In the genomic region with DNA sequence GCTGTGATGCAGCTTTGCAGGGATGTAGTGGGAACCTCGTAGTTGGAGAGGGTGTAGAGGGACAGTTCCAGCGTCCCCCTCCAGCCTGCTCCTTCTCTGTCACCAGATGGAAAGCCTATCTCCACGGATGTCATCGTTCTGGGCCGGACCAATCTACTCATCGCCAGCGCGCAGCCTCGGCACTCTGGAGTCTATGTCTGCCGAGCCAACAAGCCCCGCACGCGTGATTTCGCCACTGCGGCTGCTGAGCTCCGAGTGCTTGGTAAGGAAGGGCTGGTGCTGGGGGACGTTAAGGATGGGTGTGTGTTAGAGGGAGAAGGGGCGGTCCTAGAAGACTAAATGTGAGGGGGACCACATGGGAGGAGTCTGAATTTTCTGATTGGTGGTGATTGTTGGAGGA, we compare ENCODE assay signal across 9 mouse cellular contexts. TPM values are rescaled to one million over a fixed set of nuclear protein-coding genes. Genes with fewer than 3 reads are reported as not detected.
DNase-seq lines count a peak whose midpoint lies in the region; ATAC-seq lines count a peak whose summit lies in the region.
"Had no signal": no experiment of that assay in that cellular context is flagged by ENCODE, and none has a peak within 500 bp of the region (broad histone marks: within the 10 kb centered on the region; RNA-seq: fewer than 3 reads in every experiment).

No protein-coding gene starts in this region.

- H3K4me3 ChIP-seq in forebrain, embryonic 10.5 days, result peak overlapping the region; percentile 34; the same call in 1 of the 2 replicates
- peak overlapping the region; percentile 5 for H3K4me3 ChIP-seq in hindbrain, embryonic 16.5 days (ENCODE audit: low read length)
- 0 out of 2 replicates have a peak overlapping the region, but pooled peaks have one; percentile 1 for H3K4me3 ChIP-seq in neural tube, embryonic 13.5 days

- no peak overlapping the region for H3K27ac ChIP-seq in forebrain, embryonic 10.5 days
- H3K27ac ChIP-seq in hindbrain, embryonic 16.5 days (ENCODE audit: low read depth, low read length), result no peak overlapping the region
- H3K27ac ChIP-seq in neural tube, embryonic 13.5 days (replicated peaks), result no peak overlapping the region
- H3K27ac ChIP-seq: kidney, postnatal 0 days had no signal

- H3K4me1 ChIP-seq in forebrain, embryonic 10.5 days, result peaks cover 26% of the 10 kb centered on the region
- peaks cover 5% of the 10 kb centered on the region for H3K4me1 ChIP-seq in hindbrain, embryonic 16.5 days (ENCODE audit: control insufficient read depth, insufficient read depth, low read depth, low read length)
- H3K4me1 ChIP-seq in neural tube, embryonic 13.5 days (replicated peaks), result peaks cover 16% of the 10 kb centered on the region

- H3K9me3 ChIP-seq in forebrain, embryonic 10.5 days, result no peaks in the 10 kb centered on the region
- no peaks in the 10 kb centered on the region for H3K9me3 ChIP-seq in hindbrain, embryonic 16.5 days (ENCODE audit: control insufficient read depth, low read length)
- H3K9me3 ChIP-seq in neural tube, embryonic 13.5 days, result no peaks in the 10 kb centered on the region

- ATAC-seq in hindbrain, embryonic 16.5 days, result 0 out of 2 replicates have a peak, but pooled peaks have one; percentile 35
- ATAC-seq in neural tube, embryonic 13.5 days (ENCODE audit: low read depth), result no peak

- peaks cover 52% of the 10 kb centered on the region for H3K27me3 ChIP-seq in forebrain, embryonic 10.5 days (ENCODE audit: poor library complexity, severe bottlenecking)
- peaks cover 5% of the 10 kb centered on the region for H3K27me3 ChIP-seq in hindbrain, embryonic 16.5 days (replicated peaks; ENCODE audit: control insufficient read depth, insufficient read depth, low read length)
- H3K27me3 ChIP-seq in neural tube, embryonic 13.5 days, result peaks cover 33% of the 10 kb centered on the region

- DNase-seq in kidney, postnatal 4 days, result peak; percentile 49 to 61
- no peak for DNase-seq in kidney, adult 8-10 months
- DNase-seq in forebrain, embryonic 10.5 days (ENCODE audit: extremely low spot score, low spot score), result no peak
- no peak for DNase-seq in gastrocnemius, postnatal 10 days
- no peak for DNase-seq in spleen, adult 12 weeks (ENCODE audit: low spot score)
- DNase-seq in kidney, postnatal 36 days, result no peak

- H3K9ac ChIP-seq in hindbrain, embryonic 16.5 days (ENCODE audit: low read depth, low read length), result peak overlapping the region; percentile 35; the same call in 1 of the 2 replicates
- peak overlapping the region; percentile 43; the same call in 1 of the 2 replicates for H3K9ac ChIP-seq in neural tube, embryonic 13.5 days

- peaks cover 26% of the 10 kb centered on the region for H3K36me3 ChIP-seq in forebrain, embryonic 10.5 days (replicated peaks)
- H3K36me3 ChIP-seq in hindbrain, embryonic 16.5 days (ENCODE audit: control insufficient read depth, insufficient read depth, low read length), result peaks cover 15% of the 10 kb centered on the region
- H3K36me3 ChIP-seq in neural tube, embryonic 13.5 days, result peaks cover 21% of the 10 kb centered on the region

- WGBS in forebrain, embryonic 10.5 days, result 16% methylated on average over 18 of the region's 18 CpGs
- WGBS in hindbrain, embryonic 16.5 days, result 17% methylated on average over 18 of the region's 18 CpGs
- WGBS in neural tube, embryonic 13.5 days, result 12% methylated on average over 18 of the region's 18 CpGs

- peak overlapping the region; percentile 37 for H3K4me2 ChIP-seq in hindbrain, embryonic 16.5 days (ENCODE audit: low read length)
- peak overlapping the region; percentile 28; the same call in 1 of the 2 replicates for H3K4me2 ChIP-seq in neural tube, embryonic 13.5 days

RNA-seq across cellular contexts. Expression of a gene that starts 18.4 kb away (rescaled TPM):
- 208 and 246 TPM in 2 replicates for polyA plus RNA-seq in forebrain, embryonic 10.5 days (2016; fragmentation: Nextera tagmentation; extraction: Ambion mirVana)
- 4.4 and 9.0 TPM in 2 replicates for polyA plus RNA-seq in hindbrain, embryonic 16.5 days (2015; fragmentation: Nextera tagmentation; extraction: Ambion mirVana)
- 12.3 and 12.9 TPM in 2 replicates for polyA plus RNA-seq in neural tube, embryonic 13.5 days (2015; fragmentation: Nextera tagmentation; extraction: Ambion mirVana)
- total RNA-seq in gastrocnemius, postnatal 10 days (2021), result under 1 TPM; 0.59 to 0.65 TPM

RNA-seq across cellular contexts. Expression of a gene that starts 21.3 kb away (rescaled TPM):
- polyA plus RNA-seq in forebrain, embryonic 10.5 days (2016; fragmentation: Nextera tagmentation; extraction: Ambion mirVana), result 7.7 and 8.0 TPM in 2 replicates
- 12.8 and 17.7 TPM in 2 replicates for polyA plus RNA-seq in hindbrain, embryonic 16.5 days (2015; fragmentation: Nextera tagmentation; extraction: Ambion mirVana)
- 8.9 and 10.3 TPM in 2 replicates for polyA plus RNA-seq in neural tube, embryonic 13.5 days (2015; fragmentation: Nextera tagmentation; extraction: Ambion mirVana)
- 10 to 100 TPM; 60.4 to 79.2 TPM for total RNA-seq in gastrocnemius, postnatal 10 days (2021)

Comparison
In these comparisons a context has a peak if more than half of its experiments do, and no peak if none do; other contexts are left out.
1. DNase-seq: peak in kidney, postnatal 4 days (2 of 2); none in kidney, adult 8-10 months (0 of 2), forebrain, embryonic 10.5 days (single experiment), gastrocnemius, postnatal 10 days (single experiment), spleen, adult 12 weeks (single experiment) and kidney, postnatal 36 days (0 of 2).
2. RNA of a gene that starts 18.4 kb away (polyA plus RNA-seq): 208 to 246 TPM in forebrain, embryonic 10.5 days; 12.3 to 12.9 TPM in neural tube, embryonic 13.5 days and 4.4 to 9.0 TPM in hindbrain, embryonic 16.5 days; every median in the first group is over 10 times any median in the second.
3. Peak in every context shown above with its lines, with median percentiles within 50 percentile points of each other: H3K4me3 ChIP-seq.